16 mouse cellular contexts compared by ENCODE assay signal in the genomic region with DNA sequence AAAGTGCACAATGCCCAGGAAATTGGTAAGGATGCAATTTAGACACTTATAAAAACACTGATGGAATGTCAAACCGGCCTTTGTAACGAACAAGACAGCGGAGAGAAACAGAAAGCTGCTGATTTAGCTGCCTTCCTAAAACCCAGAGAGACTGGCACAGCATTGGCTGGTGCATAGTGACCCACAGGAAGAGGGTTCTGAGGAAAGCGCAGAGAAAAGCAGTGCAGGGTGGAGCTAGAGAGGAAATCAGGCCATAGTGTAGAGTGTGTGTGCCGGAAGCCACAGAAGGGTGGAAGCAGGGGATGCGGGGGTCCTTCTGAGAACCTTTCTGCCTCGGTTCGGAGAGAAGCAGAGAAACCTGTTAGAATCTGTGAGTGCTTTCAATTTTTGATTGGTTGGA. TPM values are rescaled to one million over a fixed set of nuclear protein-coding genes. Genes with fewer than 3 reads are reported as not detected.
A peak's percentile ranks its signal among the peaks of the same experiment; 100 is the strongest.
DNase-seq lines count a peak whose midpoint lies in the region; ATAC-seq and TF ChIP-seq lines count a peak whose summit lies in the region.
"Had no signal": no experiment of that assay in that cellular context is flagged by ENCODE, and none has a peak within 500 bp of the region (broad histone marks: within the 10 kb centered on the region; RNA-seq: fewer than 3 reads in every experiment).

No protein-coding gene starts in this region.

- 8% methylated on average over 8 of the region's 8 CpGs for WGBS in spleen, adult 2 months
- 55% methylated on average over 8 of the region's 8 CpGs for WGBS in lung, adult 2 months

- DNase-seq in spleen, adult 2 months (ENCODE audit: low read depth in 1 of 2, low spot score in 2 of 2) = peak; percentile 8 to 14
- no peak for DNase-seq in spleen, postnatal 4 days (ENCODE audit: low spot score in 2 of 2)
- DNase-seq in lung, adult 2 months = no peak
- no peak for DNase-seq in urinary bladder, adult 2 months (ENCODE audit: low spot score)
- DNase-seq in left cerebral cortex, adult 8-10 months (ENCODE audit: low spot score in 2 of 2) = no peak
- DNase-seq: cerebellum, adult 9-11 months; gastrocnemius, postnatal 25 days had no signal

- no peaks in the 10 kb centered on the region; the same call in 1 of the 2 replicates for H3K4me1 ChIP-seq in spleen, adult 2 months (ENCODE audit: control insufficient read depth, insufficient read depth, insufficient read length)
- H3K4me1 ChIP-seq in lung, adult 2 months (ENCODE audit: control insufficient read depth, insufficient read depth, low read length) = no peaks in the 10 kb centered on the region
- H3K4me1 ChIP-seq: embryonic facial prominence, embryonic 12.5 days; forebrain, embryonic 12.5 days; intestine, embryonic 15.5 days; lung, embryonic 15.5 days; midbrain, embryonic 12.5 days; neural tube, embryonic 13.5 days had no signal

- TF ChIP-seq CTCF in spleen, adult 2 months (IDR thresholded peaks at IDR 0.05; ENCODE audit: extremely low read depth, insufficient read depth, insufficient read length, insufficient replicate concordance) = no peak
- no peak for TF ChIP-seq CTCF in lung, adult 2 months (IDR thresholded peaks at IDR 0.05; ENCODE audit: insufficient read depth, low read length)

- no peak for TF ChIP-seq POLR2A in spleen, adult 2 months (IDR thresholded peaks at IDR 0.05; ENCODE audit: low read depth, low read length)
- TF ChIP-seq POLR2A in lung, adult 2 months (IDR thresholded peaks at IDR 0.05; ENCODE audit: borderline replicate concordance, extremely low read depth, low read depth, low read length) = no peak

- peak; percentile 97 for ATAC-seq in granulocyte monocyte progenitor cell, adult 5-6 weeks (replicated peaks; ENCODE audit: poor library complexity, severe bottlenecking)
- peak; percentile 88 for ATAC-seq in monocyte, adult 5-6 weeks (replicated peaks; ENCODE audit: insufficient number of reproducible peaks, low FRiP score, low TSS enrichment, poor library complexity, severe bottlenecking)
- ATAC-seq: intestine, embryonic 15.5 days had no signal

- peak overlapping the region; percentile 51 for H3K27ac ChIP-seq in spleen, adult 2 months (ENCODE audit: insufficient read depth, low read length)
- H3K27ac ChIP-seq: embryonic facial prominence, embryonic 12.5 days; forebrain, embryonic 12.5 days; intestine, embryonic 15.5 days; lung, embryonic 15.5 days; midbrain, embryonic 12.5 days; neural tube, embryonic 13.5 days had no signal

- H3K36me3 ChIP-seq in spleen, adult 2 months (ENCODE audit: control insufficient read depth, insufficient read depth, low read length) = no peaks in the 10 kb centered on the region
- H3K36me3 ChIP-seq: embryonic facial prominence, embryonic 12.5 days; forebrain, embryonic 12.5 days; intestine, embryonic 15.5 days; lung, embryonic 15.5 days; midbrain, embryonic 12.5 days; neural tube, embryonic 13.5 days had no signal

- no peaks in the 10 kb centered on the region for H3K27me3 ChIP-seq in spleen, adult 2 months (ENCODE audit: control insufficient read depth, insufficient read depth, low read length)
- H3K27me3 ChIP-seq: intestine, embryonic 15.5 days had no signal

- H3K4me3 ChIP-seq in spleen, adult 2 months (ENCODE audit: extremely low read depth, insufficient read depth, insufficient read length) = peak overlapping the region; percentile 46; the same call in 1 of the 2 replicates
- no peak overlapping the region for H3K4me3 ChIP-seq in lung, adult 2 months (replicated peaks; ENCODE audit: extremely low read depth, low read depth, low read length)
- H3K4me3 ChIP-seq: embryonic facial prominence, embryonic 12.5 days; forebrain, embryonic 12.5 days; intestine, embryonic 15.5 days; lung, embryonic 15.5 days; midbrain, embryonic 12.5 days; neural tube, embryonic 13.5 days had no signal

RNA-seq across cellular contexts. Expression of gene Abca17, which starts 6.2 kb away (rescaled TPM):
- 0.05 and 0.15 TPM in 2 replicates for polyA plus RNA-seq in spleen, adult 2 months (2012; rRNA removed)
- not detected in 2 replicates for total RNA-seq in granulocyte monocyte progenitor cell, adult 5-6 weeks (2014; fragmentation: Nextera tagmentation)
- not detected in 2 replicates for total RNA-seq in granulocyte monocyte progenitor cell, adult 5-6 weeks (2017)
- total RNA-seq in monocyte, adult 5-6 weeks (2017) = not detected in 3 replicates
- polyA plus RNA-seq in lung, adult 2 months (2012; rRNA removed) = 0.40 and 0.78 TPM in 2 replicates
- polyA plus RNA-seq in urinary bladder, adult 2 months (2012; rRNA removed) = 0.10 and 0.12 TPM in 2 replicates
- total RNA-seq in left cerebral cortex, adult 8-10 months (2022) = 1 to 10 TPM in 2 of 4 experiments, under 1 TPM in 2; 0.82 to 1.4 (median 1.1) TPM
- total RNA-seq: gastrocnemius, postnatal 25 days had no signal
- polyA plus RNA-seq: forebrain, embryonic 12.5 days; heart, postnatal 0 days; intestine, embryonic 15.5 days; midbrain, embryonic 12.5 days had no signal

RNA-seq across cellular contexts. Expression of gene Abca3, which starts 7.1 kb away (rescaled TPM):
- 32.6 and 34.9 TPM in 2 replicates for polyA plus RNA-seq in spleen, adult 2 months (2012; rRNA removed)
- total RNA-seq in granulocyte monocyte progenitor cell, adult 5-6 weeks (2014; fragmentation: Nextera tagmentation) = 21.8 and 26.5 TPM in 2 replicates
- 9.4 and 10.0 TPM in 2 replicates for total RNA-seq in granulocyte monocyte progenitor cell, adult 5-6 weeks (2017)
- total RNA-seq in monocyte, adult 5-6 weeks (2017) = 29.2 to 35.4 TPM (median 29.7 TPM) in 3 replicates
- 231 and 262 TPM in 2 replicates for polyA plus RNA-seq in lung, adult 2 months (2012; rRNA removed)
- polyA plus RNA-seq in urinary bladder, adult 2 months (2012; rRNA removed) = 44.4 and 47.7 TPM in 2 replicates
- 10 to 100 TPM; 70.2 to 79.0 (median 72.0) TPM for total RNA-seq in left cerebral cortex, adult 8-10 months (2022)

Comparison
In these comparisons a context has a peak if more than half of its experiments do, and no peak if none do; other contexts are left out.
1. DNase-seq: peak in spleen, adult 2 months (2 of 2); none in spleen, postnatal 4 days (0 of 2), lung, adult 2 months (single experiment), urinary bladder, adult 2 months (single experiment) and left cerebral cortex, adult 8-10 months (0 of 2).